Mouse (Mus musculus): Measurements from ENCODE around the gene Vipas39.

Vipas39 gene

DNA sequence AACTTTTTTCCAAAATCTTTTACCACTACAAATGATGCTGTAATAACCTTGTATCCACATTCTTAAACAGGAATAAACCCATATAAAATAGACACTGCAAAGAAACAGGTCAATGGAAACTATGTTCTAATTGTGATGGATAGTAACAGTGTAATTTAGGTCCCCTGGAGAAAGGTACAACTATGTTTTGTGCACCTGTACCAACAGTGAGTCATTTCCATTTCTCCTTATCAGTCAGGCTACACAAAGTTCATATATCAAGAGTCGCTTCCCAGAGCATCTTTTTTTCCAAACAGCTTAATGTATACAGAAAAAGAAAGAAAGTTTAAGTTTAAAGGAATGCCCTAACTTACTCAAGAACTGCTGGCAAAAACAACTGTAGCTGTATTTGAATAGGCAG, 71.0 kb downstream of the Vipas39 start:
- DNase-seq: no peak

DNA sequence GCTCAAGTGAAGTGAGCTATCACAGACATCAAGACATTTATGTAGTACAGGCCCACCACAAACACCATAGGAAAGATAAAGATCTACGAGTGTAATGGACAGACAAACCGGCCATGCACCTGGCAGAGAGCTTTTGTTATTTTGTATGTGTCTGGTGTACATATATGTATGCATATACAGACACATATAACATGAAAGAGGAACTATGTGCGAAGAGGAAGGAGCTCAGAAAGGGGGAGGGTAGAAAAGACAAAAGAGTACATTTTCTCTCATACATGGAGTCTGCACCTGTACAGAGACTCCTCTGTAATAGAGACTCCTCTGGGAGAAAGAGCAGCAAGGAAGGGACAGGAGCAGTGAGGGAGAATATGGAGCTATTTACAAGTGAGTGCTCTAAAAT, 73.0 kb downstream of the Vipas39 start:
- DNase-seq: no peak

Data from cerebellum, postnatal 25 days (tissue).